Mouse (Mus musculus): ENCODE data around the gene Cgas. TPM values are rescaled to one million over a fixed set of nuclear protein-coding genes. Genes with fewer than 3 reads are reported as not detected.

Cgas gene
- polyA plus RNA-seq, 1 experiment = 1.5 TPM

- peaks cover 32% of the 10 kb centered on the region for H3K36me3 ChIP-seq (ENCODE audit: control insufficient read depth, insufficient read depth, low read length)
- no peak for TF ChIP-seq POLR2A (IDR thresholded peaks at IDR 0.05; ENCODE audit: control insufficient read depth, extremely low read depth, insufficient read depth, low read length, poor library complexity)
- TF ChIP-seq CTCF (IDR thresholded peaks at IDR 0.05; ENCODE audit: borderline replicate concordance, control insufficient read depth, extremely low read depth, insufficient read depth, low read length, poor library complexity) = no peak
- H3K27ac ChIP-seq (ENCODE audit: control insufficient read depth, insufficient read depth, low read length) = no peak overlapping the region
- DNase-seq = no peak
- no peaks in the 10 kb centered on the region for H3K4me1 ChIP-seq (replicated peaks; ENCODE audit: control insufficient read depth, insufficient read depth, low read length)
- 95% methylated on average over 8 of the region's 8 CpGs for WGBS
- no peaks in the 10 kb centered on the region for H3K27me3 ChIP-seq (ENCODE audit: control insufficient read depth, insufficient read depth, low read length)
- H3K4me3 ChIP-seq (ENCODE audit: control insufficient read depth, insufficient read depth, low read length) = no peak overlapping the region
Measured at GRCm38 (mm10) chr9:78473588-78473987, 30.6 kb upstream of the Cgas start.

GRCm38 (mm10) chr9:78465725-78466124 is 22.7 kb upstream of the Cgas start:
- H3K4me3 ChIP-seq (ENCODE audit: control insufficient read depth, insufficient read depth, low read length) = no peak overlapping the region
- no peaks in the 10 kb centered on the region for H3K4me1 ChIP-seq (replicated peaks; ENCODE audit: control insufficient read depth, insufficient read depth, low read length)
- TF ChIP-seq POLR2A (IDR thresholded peaks at IDR 0.05; ENCODE audit: control insufficient read depth, extremely low read depth, insufficient read depth, low read length, poor library complexity) (no peak), CTCF (IDR thresholded peaks at IDR 0.05; ENCODE audit: borderline replicate concordance, control insufficient read depth, extremely low read depth, insufficient read depth, low read length, poor library complexity) (no peak)
- H3K27ac ChIP-seq (ENCODE audit: control insufficient read depth, insufficient read depth, low read length) = no peak overlapping the region
- peaks cover 42% of the 10 kb centered on the region for H3K36me3 ChIP-seq (ENCODE audit: control insufficient read depth, insufficient read depth, low read length)
- H3K27me3 ChIP-seq (ENCODE audit: control insufficient read depth, insufficient read depth, low read length) = no peaks in the 10 kb centered on the region
- DNase-seq = no peak
- 97% methylated on average over 3 of the region's 3 CpGs for WGBS

GRCm38 (mm10) chr9:78463337-78463736 is 20.3 kb upstream of the Cgas start:
- no peak for DNase-seq
- 89% methylated on average over 4 of the region's 4 CpGs for WGBS
- Histone ChIP-seq H3K36me3 (ENCODE audit: control insufficient read depth, insufficient read depth, low read length) (peaks cover 52% of the 10 kb centered on the region), H3K4me3 (ENCODE audit: control insufficient read depth, insufficient read depth, low read length) (no peak overlapping the region), H3K27me3 (ENCODE audit: control insufficient read depth, insufficient read depth, low read length) (no peaks in the 10 kb centered on the region), H3K4me1 (replicated peaks; ENCODE audit: control insufficient read depth, insufficient read depth, low read length) (no peaks in the 10 kb centered on the region), H3K27ac (ENCODE audit: control insufficient read depth, insufficient read depth, low read length) (no peak overlapping the region)
- TF ChIP-seq CTCF (IDR thresholded peaks at IDR 0.05; ENCODE audit: borderline replicate concordance, control insufficient read depth, extremely low read depth, insufficient read depth, low read length, poor library complexity) = no peak
- TF ChIP-seq POLR2A (IDR thresholded peaks at IDR 0.05; ENCODE audit: control insufficient read depth, extremely low read depth, insufficient read depth, low read length, poor library complexity) = no peak

GRCm38 (mm10) chr9:78457026-78457425 is 14.0 kb upstream of the Cgas start:
- WGBS = 98% methylated on average over 8 of the region's 8 CpGs

GRCm38 (mm10) chr9:78451382-78451781 is 8.3 kb upstream of the Cgas start:
- Histone ChIP-seq H3K36me3 (ENCODE audit: control insufficient read depth, insufficient read depth, low read length) (peaks cover 17% of the 10 kb centered on the region), H3K27ac (ENCODE audit: control insufficient read depth, insufficient read depth, low read length) (no peak overlapping the region), H3K4me3 (ENCODE audit: control insufficient read depth, insufficient read depth, low read length) (no peak overlapping the region), H3K27me3 (ENCODE audit: control insufficient read depth, insufficient read depth, low read length) (no peaks in the 10 kb centered on the region), H3K4me1 (replicated peaks; ENCODE audit: control insufficient read depth, insufficient read depth, low read length) (peaks cover 10% of the 10 kb centered on the region)
- WGBS = 35% methylated on average over 4 of the region's 4 CpGs
- no peak for DNase-seq
- TF ChIP-seq CTCF (IDR thresholded peaks at IDR 0.05; ENCODE audit: borderline replicate concordance, control insufficient read depth, extremely low read depth, insufficient read depth, low read length, poor library complexity) = no peak
- no peak for TF ChIP-seq POLR2A (IDR thresholded peaks at IDR 0.05; ENCODE audit: control insufficient read depth, extremely low read depth, insufficient read depth, low read length, poor library complexity)

More at GRCm38 (mm10) chr9:78457026-78457425, 14.0 kb upstream of the Cgas start:
- TF ChIP-seq POLR2A (IDR thresholded peaks at IDR 0.05; ENCODE audit: control insufficient read depth, extremely low read depth, insufficient read depth, low read length, poor library complexity) (no peak), CTCF (IDR thresholded peaks at IDR 0.05; ENCODE audit: borderline replicate concordance, control insufficient read depth, extremely low read depth, insufficient read depth, low read length, poor library complexity) (no peak)
- Histone ChIP-seq H3K27ac (ENCODE audit: control insufficient read depth, insufficient read depth, low read length) (no peak overlapping the region), H3K36me3 (ENCODE audit: control insufficient read depth, insufficient read depth, low read length) (peaks cover 61% of the 10 kb centered on the region), H3K4me1 (replicated peaks; ENCODE audit: control insufficient read depth, insufficient read depth, low read length) (no peaks in the 10 kb centered on the region), H3K4me3 (ENCODE audit: control insufficient read depth, insufficient read depth, low read length) (no peak overlapping the region), H3K27me3 (ENCODE audit: control insufficient read depth, insufficient read depth, low read length) (no peaks in the 10 kb centered on the region)
- DNase-seq = no peak

GRCm38 (mm10) chr9:78450404-78450803 is 7.4 kb upstream of the Cgas start:
- Histone ChIP-seq H3K36me3 (ENCODE audit: control insufficient read depth, insufficient read depth, low read length) (peaks cover 17% of the 10 kb centered on the region), H3K4me1 (replicated peaks; ENCODE audit: control insufficient read depth, insufficient read depth, low read length) (peaks cover 10% of the 10 kb centered on the region), H3K27ac (ENCODE audit: control insufficient read depth, insufficient read depth, low read length) (no peak overlapping the region), H3K27me3 (ENCODE audit: control insufficient read depth, insufficient read depth, low read length) (no peaks in the 10 kb centered on the region), H3K4me3 (ENCODE audit: control insufficient read depth, insufficient read depth, low read length) (no peak overlapping the region)
- no peak for TF ChIP-seq CTCF (IDR thresholded peaks at IDR 0.05; ENCODE audit: borderline replicate concordance, control insufficient read depth, extremely low read depth, insufficient read depth, low read length, poor library complexity)
- no peak for TF ChIP-seq POLR2A (IDR thresholded peaks at IDR 0.05; ENCODE audit: control insufficient read depth, extremely low read depth, insufficient read depth, low read length, poor library complexity)
- 94% methylated on average over 5 of the region's 5 CpGs for whole genome bisulfite sequencing
- DNase-seq = no peak
